Mouse (Mus musculus): ENCODE data around the gene Rimklb.
"Not testable (repeated sequence)": the region's sequence is repeated elsewhere in the genome, so short reads cannot be mapped to it uniquely, and the experiment has no call there.

Gene Rimklb

DNA sequence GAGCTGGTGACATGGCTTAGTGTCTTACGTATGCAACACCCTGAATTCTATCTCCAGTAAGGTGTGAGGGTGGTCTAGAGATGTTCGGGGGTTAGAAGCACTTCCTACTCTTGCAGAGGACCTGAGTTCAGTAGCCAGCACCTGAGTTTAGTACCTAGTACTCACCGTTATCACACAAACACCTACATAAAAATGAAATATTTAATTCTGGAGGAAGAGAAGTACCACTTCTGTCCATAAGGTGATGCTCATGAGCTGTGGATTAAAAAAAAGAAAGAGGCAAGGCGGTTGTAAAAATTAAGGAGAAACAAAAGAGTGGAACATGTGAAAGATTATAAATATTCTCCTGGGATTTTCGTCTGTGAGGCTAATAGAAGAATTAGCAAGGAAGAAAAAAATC lies 2.1 kb downstream of the Rimklb start:
- DNase-seq (ENCODE audit: low spot score): no peak

DNA sequence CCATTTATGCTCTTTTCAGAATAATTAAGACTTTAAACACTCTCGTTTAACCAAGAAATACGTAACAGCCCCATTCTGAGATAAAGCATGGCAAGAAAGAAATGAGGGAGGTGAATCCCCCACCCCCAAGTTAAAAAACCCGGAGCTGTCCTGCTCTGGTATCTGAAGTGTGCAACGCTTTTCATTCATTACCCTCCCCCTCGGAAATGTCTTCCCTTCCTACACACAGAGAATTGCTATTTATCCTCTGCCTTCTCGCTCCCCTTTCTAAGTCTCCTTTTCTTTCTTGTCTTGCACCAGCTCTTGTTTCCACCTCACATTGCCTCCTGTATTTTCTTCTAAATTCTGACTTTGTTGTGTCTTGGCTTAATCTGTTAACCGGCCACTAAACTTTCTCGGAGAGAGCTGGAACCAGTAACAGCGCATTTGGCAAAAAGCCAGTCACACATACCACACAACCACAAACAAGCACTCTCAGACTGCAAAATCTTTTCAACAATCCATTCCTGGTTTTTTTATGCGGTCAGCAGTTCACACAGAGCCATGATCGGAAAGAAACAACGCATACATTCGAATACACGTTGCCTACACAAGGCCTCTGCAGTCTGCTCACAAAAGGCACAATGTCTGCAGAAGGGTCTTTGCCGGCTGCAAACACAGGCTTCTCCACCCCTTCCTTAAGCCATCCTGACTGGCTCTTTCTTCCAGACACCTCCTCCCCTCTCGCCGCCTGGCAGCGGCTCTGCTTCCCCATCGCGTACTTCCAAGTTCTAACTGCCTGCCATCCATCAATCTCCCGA lies 3.3 kb downstream of the Rimklb start:
- DNase-seq (ENCODE audit: low spot score): no peak

- no peak for DNase-seq (ENCODE audit: low spot score)
These were observed 4.6 kb downstream of the Rimklb start for GRCm38 (mm10) chr6:122493799-122494472.

DNA sequence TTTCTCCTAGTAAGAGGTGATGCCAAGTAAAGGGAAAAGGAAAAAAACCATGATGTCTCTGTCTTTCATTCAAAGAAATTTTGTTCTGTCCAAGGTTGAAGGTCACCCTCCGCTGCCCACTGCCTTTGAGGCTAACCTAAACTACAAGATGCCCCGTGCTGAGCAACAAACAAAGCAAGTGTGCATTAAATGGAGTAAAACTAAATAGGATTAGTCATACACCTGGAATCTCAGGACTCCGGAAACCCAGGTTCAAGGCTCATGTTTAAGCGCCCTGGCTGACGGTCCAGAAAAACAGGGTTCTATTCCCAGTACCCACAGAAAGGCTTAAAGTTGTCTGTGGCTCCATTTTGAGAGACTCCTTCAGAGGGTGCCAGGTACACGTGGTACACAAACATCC lies 6.1 kb downstream of the Rimklb start:
- no peak for DNase-seq (ENCODE audit: low spot score)

DNA sequence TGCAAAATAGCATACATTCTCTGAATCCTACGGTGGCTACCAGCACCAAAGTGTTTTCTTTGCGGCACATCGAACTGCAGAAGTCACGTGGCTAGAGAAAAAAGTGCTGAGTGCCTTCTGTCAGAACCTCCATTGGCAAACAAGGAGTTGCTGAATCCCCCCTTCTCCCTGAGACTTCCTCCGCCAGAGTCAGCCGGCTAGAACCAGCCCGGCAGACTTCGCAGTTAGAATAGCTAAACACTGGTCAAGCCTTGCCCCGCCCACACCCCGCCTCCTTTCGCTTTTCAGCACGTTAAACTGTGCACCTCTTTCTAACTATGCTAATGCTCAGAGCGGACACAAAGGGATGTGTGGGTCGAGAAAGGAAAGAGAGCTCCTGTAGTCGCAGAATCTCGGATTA lies 7.0 kb downstream of the Rimklb start:
- DNase-seq (ENCODE audit: low spot score): peak; percentile 90

DNA sequence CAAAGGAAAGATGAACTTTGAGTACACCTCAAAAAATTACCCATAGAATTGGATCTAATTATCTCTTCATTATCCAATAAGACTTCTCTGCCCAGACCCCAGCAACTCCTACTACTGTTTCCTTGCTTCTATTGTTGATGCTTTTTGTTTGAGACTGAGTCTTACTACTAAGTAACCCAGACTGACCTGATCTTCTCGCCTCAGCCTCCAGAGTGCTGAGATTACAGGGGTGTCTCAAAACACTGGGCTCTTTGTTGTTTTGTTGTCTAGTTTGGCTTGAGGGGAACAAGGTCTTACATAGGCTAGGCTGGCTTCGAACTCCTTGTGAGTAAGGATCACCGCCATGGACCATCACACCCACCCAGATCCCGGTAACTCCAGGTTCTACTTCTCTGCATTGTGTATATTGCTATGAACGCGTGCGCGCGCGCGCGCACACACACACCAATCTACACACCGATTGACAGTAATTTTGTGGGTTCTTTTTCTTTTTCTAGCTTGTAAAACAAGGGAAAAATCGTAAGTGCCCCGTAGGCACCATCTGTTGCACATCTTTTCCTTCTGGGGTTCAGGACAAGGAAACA lies 7.5 kb downstream of the Rimklb start:
- DNase-seq (ENCODE audit: low spot score): no peak

- peak; percentile 67 for DNase-seq (ENCODE audit: low spot score)
These were observed 12.1 kb downstream of the Rimklb start for GRCm38 (mm10) chr6:122486297-122487117.

- DNase-seq (ENCODE audit: low spot score): peak; percentile 57
These were observed 12.9 kb downstream of the Rimklb start for GRCm38 (mm10) chr6:122485401-122486296.

DNA sequence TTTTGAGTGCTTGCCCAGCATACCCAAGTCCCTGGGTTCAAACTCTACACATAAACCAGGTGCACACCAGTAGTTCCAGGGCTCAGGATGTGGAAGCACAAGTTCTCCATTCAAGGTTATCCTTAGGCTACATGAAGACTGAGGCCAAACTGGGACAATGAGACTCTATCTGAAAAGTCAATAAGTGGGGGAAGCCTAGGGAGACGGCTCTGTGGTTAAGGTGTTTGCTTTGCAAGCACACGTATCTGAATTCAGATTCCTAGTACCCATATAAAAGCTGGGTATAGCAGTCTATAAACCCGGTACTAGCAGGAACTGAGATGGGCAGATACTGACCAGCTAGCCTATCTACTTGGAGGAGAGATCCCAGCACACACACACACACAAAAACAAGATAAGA lies 20.5 kb downstream of the Rimklb start:
- DNase-seq (ENCODE audit: low spot score): no peak

DNA sequence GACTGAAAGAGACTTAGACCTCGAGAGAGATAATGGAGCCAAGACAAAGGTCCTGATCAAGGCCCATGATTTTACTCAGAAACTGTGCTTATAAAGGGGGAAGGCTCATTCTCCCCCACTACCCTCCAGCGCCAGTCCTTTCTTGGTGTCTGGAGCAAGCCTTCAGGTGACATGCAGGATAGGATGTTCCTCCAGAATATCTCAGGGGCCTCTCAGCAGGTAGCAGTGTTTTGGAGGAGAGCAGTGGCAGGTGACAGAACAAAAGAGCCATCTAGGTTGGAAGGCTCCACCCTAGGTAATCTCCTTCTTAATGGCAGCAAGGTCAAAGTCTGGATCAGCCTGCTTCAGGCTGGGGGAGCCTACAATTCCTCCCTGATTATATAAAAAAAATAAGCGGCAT lies 27.1 kb downstream of the Rimklb start:
- DNase-seq (ENCODE audit: low spot score): not testable (repeated sequence)

GRCm38 (mm10) chr6:122470240-122470639 lies 28.3 kb downstream of the Rimklb start:
- DNase-seq (ENCODE audit: low spot score): no peak

DNA sequence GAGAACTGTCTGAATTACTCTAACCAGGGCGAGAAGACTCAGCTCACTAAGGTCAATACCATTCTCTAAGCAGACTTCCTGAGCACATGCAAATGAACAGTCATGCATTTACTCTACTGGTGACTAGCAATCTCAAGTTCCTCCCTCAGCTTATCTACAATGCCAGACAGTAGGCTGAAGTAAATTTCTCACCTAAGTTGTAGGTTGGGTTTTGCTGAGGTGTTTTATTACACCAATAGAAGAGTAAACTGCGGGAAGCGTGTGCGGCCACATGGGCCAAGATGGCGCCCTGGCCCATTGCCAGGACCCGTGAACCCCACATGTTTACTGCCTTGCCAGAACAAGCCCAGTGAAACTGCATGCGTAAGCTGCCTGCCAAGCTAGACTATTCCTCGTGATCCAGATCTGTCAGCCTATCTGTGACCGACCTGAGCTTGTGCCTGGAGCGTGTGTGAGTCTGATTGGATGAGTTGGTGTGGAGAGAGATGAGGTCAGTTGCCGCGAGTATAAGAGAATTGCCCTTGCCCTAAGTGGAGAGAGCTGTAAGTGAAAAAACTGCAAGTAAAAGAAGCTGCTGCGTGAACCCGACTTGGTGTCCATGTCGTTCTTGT lies 29.4 kb downstream of the Rimklb start:
- DNase-seq (ENCODE audit: low spot score): no peak

DNA sequence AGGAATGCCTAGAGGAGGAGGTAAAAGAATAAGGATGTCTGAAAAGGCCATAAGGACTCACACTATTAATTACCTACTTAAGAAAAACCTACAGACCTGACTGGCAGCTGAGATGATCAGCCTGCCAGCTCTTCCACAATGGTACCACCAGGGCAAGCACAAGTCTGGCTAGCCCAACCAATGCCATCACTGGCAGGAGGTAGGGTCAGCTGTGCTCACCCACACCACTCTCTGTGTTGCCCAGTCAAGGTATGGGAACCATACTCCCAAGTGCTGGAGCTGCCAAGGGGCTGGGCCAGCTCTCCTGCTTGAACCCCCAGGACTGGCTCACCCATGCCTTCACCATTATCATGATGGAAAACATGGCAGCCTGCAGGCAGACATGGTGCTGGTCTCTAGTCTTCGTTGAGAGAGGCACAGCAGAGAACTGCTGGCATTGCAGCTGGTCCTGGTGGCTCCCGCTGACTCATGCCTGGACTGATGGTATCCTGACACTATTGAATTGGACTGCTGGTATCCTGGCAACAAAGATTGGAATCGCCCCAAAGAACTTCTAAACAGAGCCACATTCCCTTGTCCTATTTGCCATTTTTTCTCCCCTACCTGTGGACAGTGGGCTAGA lies 32.4 kb downstream of the Rimklb start:
- DNase-seq (ENCODE audit: low spot score): no peak

- DNase-seq (ENCODE audit: low spot score): no peak
These were observed 39.4 kb downstream of the Rimklb start for GRCm38 (mm10) chr6:122458946-122459693.

GRCm38 (mm10) chr6:122447848-122448247 lies 50.7 kb downstream of the Rimklb start:
- DNase-seq (ENCODE audit: low spot score): no peak

GRCm38 (mm10) chr6:122445215-122445614 lies 53.3 kb downstream of the Rimklb start:
- DNase-seq (ENCODE audit: low spot score): no peak

DNA sequence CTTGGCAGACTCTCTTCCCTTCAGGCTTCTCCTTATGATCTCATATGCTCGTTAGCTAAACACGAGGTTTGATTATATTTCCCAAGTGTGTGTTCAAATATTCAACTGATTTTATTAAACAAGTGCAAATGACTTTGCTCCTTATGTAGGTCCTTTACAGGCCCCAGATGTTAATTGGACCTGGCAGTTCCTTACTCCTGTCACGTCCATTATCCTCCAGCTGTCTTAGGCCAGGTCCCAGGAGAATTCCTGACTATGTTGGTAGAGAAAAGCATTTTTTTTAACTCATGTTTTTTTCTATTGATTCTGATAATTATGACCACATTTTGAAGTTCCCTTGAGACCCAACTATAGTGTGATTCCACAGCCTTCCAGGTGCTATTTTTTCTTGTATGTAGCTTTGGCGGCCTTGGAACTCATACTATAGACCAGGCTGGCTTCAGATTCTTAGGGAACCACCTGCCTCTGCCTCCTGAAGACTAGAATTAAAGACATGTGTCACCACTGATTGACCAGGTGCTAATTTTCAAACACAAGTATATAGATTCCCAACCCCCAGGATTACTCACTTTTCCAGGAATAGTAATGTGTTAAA lies 57.8 kb downstream of the Rimklb start:
- no peak for DNase-seq (ENCODE audit: low spot score)

- no peak for DNase-seq (ENCODE audit: low spot score)
These were observed 59.3 kb downstream of the Rimklb start for GRCm38 (mm10) chr6:122439249-122439648.

DNA sequence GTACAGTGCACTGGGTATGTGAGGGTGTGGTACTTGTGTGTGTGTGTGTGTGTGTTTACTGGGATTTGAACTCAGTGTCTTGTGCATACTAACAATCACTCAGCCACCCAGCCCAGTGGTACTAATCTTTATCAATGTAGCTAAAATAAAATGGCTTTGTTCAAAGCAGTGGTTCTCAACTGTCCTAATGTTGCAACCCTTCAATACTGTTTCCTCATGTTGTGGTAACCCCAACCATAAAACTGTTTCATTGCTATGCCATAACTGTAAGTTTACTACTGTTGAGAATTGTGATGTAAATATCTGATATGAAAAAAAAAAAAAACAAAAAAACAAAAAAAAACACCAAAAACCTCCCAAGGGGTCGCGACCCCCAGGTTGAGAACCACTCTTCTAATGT lies 63.3 kb downstream of the Rimklb start:
- no peak for DNase-seq (ENCODE audit: low spot score)
